Mouse (Mus musculus) embryonic facial prominence, embryonic 15.5 days (tissue): Measurements from ENCODE around the gene Zbtb22. TPM values are rescaled to one million over a fixed set of nuclear protein-coding genes. Genes with fewer than 3 reads are reported as not detected.
"Not testable (repeated sequence)": the region's sequence is repeated elsewhere in the genome, so short reads cannot be mapped to it uniquely, and the experiment has no call there.

Experiments used
- ATAC-seq: fragments of 200-750 bp; cut with Nextera tagmentation; 2 replicates; pipeline ENCODE4 v1.8.0; 2017; ENCODE audit warnings: low read depth, moderate TSS enrichment; ENCODE audit not compliant: insufficient number of reproducible peaks, low FRiP score, low TSS enrichment
- H3K27ac ChIP-seq: fragments of 300-500 bp; sonication (generic); replicated peaks from 2 replicates; pipeline ENCODE4 v1.5.1; 2015; ENCODE audit warnings: mild to moderate bottlenecking, inconsistent platforms
- H3K27me3 ChIP-seq: fragments of 300-500 bp; sonication (generic); 2 replicates; pipeline ENCODE4 v1.6.1; 2015; ENCODE audit warnings: inconsistent platforms
- H3K36me3 ChIP-seq: fragments of 300-500 bp; sonication (generic); 2 replicates; pipeline ENCODE4 v1.6.1; 2015; ENCODE audit warnings: mild to moderate bottlenecking, inconsistent platforms
- H3K4me1 ChIP-seq: fragments of 300-500 bp; sonication (generic); 2 replicates; pipeline ENCODE4 v1.6.1; 2015; ENCODE audit warnings: inconsistent platforms
- H3K4me2 ChIP-seq: fragments of 300-500 bp; sonication (generic); replicated peaks from 2 replicates; pipeline ENCODE4 v1.6.1; 2015; ENCODE audit warnings: mild to moderate bottlenecking, inconsistent platforms
- H3K4me3 ChIP-seq: fragments of 300-500 bp; sonication (generic); replicated peaks from 2 replicates; pipeline ENCODE4 v1.5.1; 2015; ENCODE audit warnings: mild to moderate bottlenecking, inconsistent platforms
- H3K9ac ChIP-seq: fragments of 300-500 bp; sonication (generic); 2 replicates; pipeline ENCODE4 v1.6.1; 2015; ENCODE audit warnings: inconsistent platforms
- H3K9me3 ChIP-seq: fragments of 300-500 bp; sonication (generic); replicated peaks from 2 replicates; pipeline ENCODE4 v1.6.1; 2016; ENCODE audit warnings: inconsistent platforms
- WGBS: fragments of 180-500 bp; shearing (Covaris S2); methylation state at CpG from one replicate; pipeline ENCODE4 v1.1.7; 2015; 5-methylcytosine and 5-hydroxymethylcytosine counted together
- polyA plus RNA-seq: library from polyadenylated mRNA; unstranded; fragments of >200 nt; fragmentation: Nextera tagmentation; extraction: Ambion mirVana; gene quantifications from 2 replicates; pipeline ENCODE4 v1.2.1, GENCODE M21; 2015

Zbtb22 gene
- polyA plus RNA-seq, 1 experiment from 2014 or later: 17.8 TPM

- not testable (repeated sequence) for H3K36me3 ChIP-seq, H3K27ac ChIP-seq, H3K4me2 ChIP-seq, H3K4me3 ChIP-seq, H3K9me3 ChIP-seq, H3K4me1 ChIP-seq, H3K9ac ChIP-seq, H3K27me3 ChIP-seq, ATAC-seq
- WGBS: 26% methylated on average over 3 of the region's 4 CpGs
Observed at GRCm38 (mm10) chr17:33904835-33905234, 10.9 kb upstream of the Zbtb22 start, which contains the start of gene Platr17. TSS of gene Platr17 (plus strand) at chr17:33905135.

DNA sequence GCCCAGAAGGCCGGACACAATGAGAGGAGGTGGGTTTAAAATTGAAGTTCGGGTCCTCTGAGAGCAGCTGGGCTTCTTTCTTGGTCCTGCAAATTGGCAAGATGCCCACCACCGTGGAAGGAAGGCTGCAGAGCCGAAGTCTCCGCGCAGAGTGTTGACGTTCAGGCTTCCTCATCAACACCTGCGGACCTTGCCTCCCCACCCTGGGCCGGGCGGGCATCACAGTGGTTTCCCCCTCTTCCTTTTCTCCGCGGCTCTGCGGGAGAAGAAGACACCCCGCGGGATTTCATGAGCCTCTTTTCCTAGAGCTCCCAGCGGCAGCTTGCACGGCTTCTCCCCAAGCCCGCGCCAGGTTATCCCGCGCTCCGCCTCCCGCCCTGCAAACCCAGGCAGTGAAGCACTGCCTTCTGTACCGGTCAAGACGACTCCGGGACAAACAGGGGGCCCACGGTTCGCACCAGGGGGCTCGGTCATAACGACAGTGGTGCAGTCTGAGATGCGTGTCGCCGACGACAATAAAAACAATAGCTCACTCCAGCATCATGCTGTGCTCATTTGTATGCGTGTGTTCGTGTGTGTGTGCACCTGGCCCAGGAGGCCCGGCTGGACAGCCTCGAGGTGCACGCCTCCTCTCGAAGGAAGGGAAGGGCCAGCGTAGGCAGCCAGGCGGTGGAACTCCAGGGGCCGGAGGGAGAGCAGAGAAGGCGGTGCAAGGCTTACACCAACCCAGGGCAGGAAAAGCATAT, 7.2 kb upstream of the Zbtb22 start:
- Histone ChIP-seq H3K27me3 (no peaks in the 10 kb centered on the region), H3K4me1 (peaks cover 28% of the 10 kb centered on the region), H3K4me3 (peak overlapping the region; percentile 96), H3K4me2 (peak overlapping the region; percentile 88), H3K9ac (peak overlapping the region; percentile 57), H3K9me3 (no peaks in the 10 kb centered on the region), H3K36me3 (peaks cover 25% of the 10 kb centered on the region), H3K27ac (peak overlapping the region; percentile 93)
- WGBS: under 1% methylated on average over 44 of the region's 44 CpGs
- ATAC-seq: peak; percentile 47

- Histone ChIP-seq H3K9me3 (no peaks in the 10 kb centered on the region), H3K27ac (peak within 1 kb of the TSS; percentile 93), H3K4me2 (peak within 1 kb of the TSS; percentile 88), H3K9ac (peak within 1 kb of the TSS; percentile 83), H3K36me3 (peaks cover 32% of the 10 kb centered on the region), H3K27me3 (no peaks in the 10 kb centered on the region), H3K4me3 (peak within 1 kb of the TSS; percentile 96), H3K4me1 (peaks cover 28% of the 10 kb centered on the region)
- WGBS: under 1% methylated on average over 68 of the region's 68 CpGs
- ATAC-seq: peak; percentile 97
Observed at GRCm38 (mm10) chr17:33909077-33909868, 6.4 kb upstream of the Zbtb22 start, which contains the start of gene Daxx. TSS of gene Daxx (plus strand) at chr17:33909414.

GRCm38 (mm10) chr17:33909869-33910250, 5.8 kb upstream of the Zbtb22 start:
- Histone ChIP-seq H3K27ac (peak overlapping the region; percentile 91), H3K4me2 (peak overlapping the region; percentile 88), H3K27me3 (no peaks in the 10 kb centered on the region), H3K4me3 (peak overlapping the region; percentile 96), H3K9ac (peak overlapping the region; percentile 83), H3K36me3 (peaks cover 37% of the 10 kb centered on the region), H3K4me1 (peaks cover 31% of the 10 kb centered on the region), H3K9me3 (no peaks in the 10 kb centered on the region)
- WGBS: 0% methylated on average over 14 of the region's 14 CpGs
- no peak for ATAC-seq

DNA sequence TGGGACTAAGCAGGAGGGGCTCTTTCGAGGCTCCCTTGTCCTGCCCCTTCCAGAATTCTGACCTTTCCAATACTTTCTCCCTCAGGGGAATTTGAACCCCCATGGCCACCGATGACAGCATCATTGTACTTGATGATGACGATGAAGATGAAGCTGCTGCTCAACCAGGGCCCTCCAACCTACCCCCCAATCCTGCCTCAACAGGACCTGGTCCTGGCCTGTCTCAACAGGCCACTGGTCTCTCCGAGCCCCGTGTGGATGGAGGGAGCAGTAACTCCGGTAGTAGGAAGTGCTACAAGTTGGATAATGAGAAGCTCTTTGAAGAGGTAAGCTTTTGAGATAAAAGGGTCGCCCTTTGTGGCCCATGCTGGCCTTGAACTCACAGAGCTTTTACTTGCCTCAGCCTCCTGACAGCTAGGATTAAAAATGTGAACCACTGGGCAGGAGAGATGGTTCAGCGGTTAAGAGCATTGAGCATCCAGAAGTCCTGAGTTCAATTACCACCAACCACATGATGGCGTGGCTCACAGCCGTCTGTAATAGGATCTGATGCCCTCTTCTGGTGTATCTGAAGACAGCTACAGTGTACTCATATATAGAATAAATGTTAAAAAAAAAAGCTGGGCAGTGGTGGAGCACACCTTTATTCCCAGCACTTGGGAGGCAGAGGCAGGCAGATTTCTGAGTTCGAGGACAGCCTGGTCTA, 5.2 kb upstream of the Zbtb22 start:
- Histone ChIP-seq H3K27me3 (no peaks in the 10 kb centered on the region), H3K4me2 (peak overlapping the region; percentile 88), H3K4me3 (peak overlapping the region; percentile 96), H3K9me3 (no peaks in the 10 kb centered on the region), H3K27ac (peak overlapping the region; percentile 91), H3K9ac (peak overlapping the region; percentile 83), H3K36me3 (peaks cover 41% of the 10 kb centered on the region), H3K4me1 (peaks cover 37% of the 10 kb centered on the region)
- no peak for ATAC-seq
- WGBS: 40% methylated on average over 11 of the region's 11 CpGs

- no peak overlapping the region for H3K27ac ChIP-seq
- 0 out of 2 replicates have a peak overlapping the region, but pooled peaks have one; percentile 96 for H3K4me3 ChIP-seq
- 91% methylated on average over 31 of the region's 31 CpGs for WGBS
- no peak overlapping the region for H3K4me2 ChIP-seq
- peaks cover 38% of the 10 kb centered on the region for H3K4me1 ChIP-seq
- ATAC-seq: no peak
- H3K36me3 ChIP-seq: peaks cover 41% of the 10 kb centered on the region
- no peak overlapping the region for H3K9ac ChIP-seq
- H3K9me3 ChIP-seq: no peaks in the 10 kb centered on the region
- no peaks in the 10 kb centered on the region for H3K27me3 ChIP-seq
Observed at GRCm38 (mm10) chr17:33911052-33911812, 4.5 kb upstream of the Zbtb22 start.

GRCm38 (mm10) chr17:33911813-33912414, 3.8 kb upstream of the Zbtb22 start:
- H3K9me3 ChIP-seq: no peaks in the 10 kb centered on the region
- WGBS: 84% methylated on average over 28 of the region's 28 CpGs
- H3K9ac ChIP-seq: no peak overlapping the region
- H3K36me3 ChIP-seq: peaks cover 41% of the 10 kb centered on the region
- no peak for ATAC-seq
- no peak overlapping the region for H3K4me2 ChIP-seq
- no peaks in the 10 kb centered on the region for H3K27me3 ChIP-seq
- H3K4me1 ChIP-seq: peaks cover 45% of the 10 kb centered on the region
- no peak overlapping the region for H3K4me3 ChIP-seq
- no peak overlapping the region for H3K27ac ChIP-seq

- H3K27me3 ChIP-seq: no peaks in the 10 kb centered on the region
- ATAC-seq: no peak
- no peak overlapping the region for H3K9ac ChIP-seq
- peaks cover 48% of the 10 kb centered on the region for H3K4me1 ChIP-seq
- peaks cover 48% of the 10 kb centered on the region for H3K36me3 ChIP-seq
- no peak overlapping the region for H3K4me3 ChIP-seq
- no peaks in the 10 kb centered on the region for H3K9me3 ChIP-seq
- no peak overlapping the region for H3K4me2 ChIP-seq
- H3K27ac ChIP-seq: no peak overlapping the region
- WGBS: 83% methylated on average over 10 of the region's 10 CpGs
Observed at GRCm38 (mm10) chr17:33913264-33913663, 2.4 kb upstream of the Zbtb22 start.

GRCm38 (mm10) chr17:33913905-33914304, 1.8 kb upstream of the Zbtb22 start:
- Histone ChIP-seq H3K4me1 (peaks cover 50% of the 10 kb centered on the region), H3K27me3 (no peaks in the 10 kb centered on the region), H3K36me3 (peaks cover 48% of the 10 kb centered on the region), H3K27ac (no peak overlapping the region), H3K9me3 (no peaks in the 10 kb centered on the region), H3K4me3 (no peak overlapping the region), H3K4me2 (no peak overlapping the region), H3K9ac (no peak overlapping the region)
- ATAC-seq: no peak
- WGBS: 93% methylated on average over 8 of the region's 8 CpGs

DNA sequence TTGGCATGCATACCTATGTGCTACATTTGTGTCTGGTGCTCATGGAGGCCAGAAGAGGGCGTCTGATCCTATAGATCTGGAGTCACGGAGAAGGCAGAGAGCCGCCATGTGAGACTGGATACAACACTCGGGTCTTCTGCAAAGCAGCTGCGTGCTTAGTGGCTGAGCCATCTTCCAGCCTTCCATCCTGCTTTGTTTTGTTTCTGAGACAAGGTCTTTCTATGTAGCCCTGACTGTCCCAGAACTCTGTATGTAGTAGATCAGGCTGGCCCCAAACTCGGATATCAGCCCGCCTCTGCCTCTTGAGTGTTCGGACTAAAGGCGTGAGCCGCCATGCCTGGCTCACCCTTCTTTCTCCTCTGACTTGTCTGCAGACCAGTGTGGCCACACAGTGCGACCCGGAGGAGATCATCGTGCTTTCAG, 724 bp upstream of the Zbtb22 start:
- ATAC-seq: no peak
- Histone ChIP-seq H3K27ac (no peak overlapping the region), H3K36me3 (peaks cover 48% of the 10 kb centered on the region), H3K4me3 (peak overlapping the region; percentile 57; the same call in 1 of the 2 replicates), H3K27me3 (no peaks in the 10 kb centered on the region), H3K4me2 (peak overlapping the region; percentile 68; the same call in 1 of the 2 replicates), H3K9me3 (no peaks in the 10 kb centered on the region), H3K9ac (no peak overlapping the region), H3K4me1 (peaks cover 54% of the 10 kb centered on the region)
- 69% methylated on average over 13 of the region's 13 CpGs for WGBS
